Mouse (Mus musculus) kidney, embryonic 16.5 days (tissue): Measurements from ENCODE around the gene Olfr314. TPM values are rescaled to one million over a fixed set of nuclear protein-coding genes. Genes with fewer than 3 reads are reported as not detected.
"Not testable (repeated sequence)": the region's sequence is repeated elsewhere in the genome, so short reads cannot be mapped to it uniquely, and the experiment has no call there.

Experiments
- ATAC-seq: fragments of 200-750 bp; cut with Nextera tagmentation; 2 replicates; pipeline ENCODE4 v1.8.0; 2017; ENCODE audit warnings: moderate TSS enrichment; ENCODE audit not compliant: low FRiP score, low TSS enrichment
- H3K27ac ChIP-seq: fragments of 300-500 bp; sonication (generic); 2 replicates; pipeline ENCODE4 v1.5.1; 2014; ENCODE audit warnings: low read length
- H3K27me3 ChIP-seq: fragments of 300-500 bp; sonication (generic); 2 replicates; pipeline ENCODE4 v1.6.1; 2014; ENCODE audit warnings: low read length, control low read depth, mixed read lengths; ENCODE audit not compliant: insufficient read depth
- H3K36me3 ChIP-seq: fragments of 300-500 bp; sonication (generic); 2 replicates; pipeline ENCODE4 v1.6.1; 2014; ENCODE audit warnings: low read length, control low read depth, mixed read lengths; ENCODE audit not compliant: insufficient read depth
- H3K4me1 ChIP-seq: fragments of 300-500 bp; sonication (generic); 2 replicates; pipeline ENCODE4 v1.6.1; 2014; ENCODE audit warnings: low read length, control low read depth, mixed read lengths; ENCODE audit not compliant: insufficient read depth
- H3K4me2 ChIP-seq: fragments of 300-500 bp; sonication (generic); replicated peaks from 2 replicates; pipeline ENCODE4 v1.6.1; 2014; ENCODE audit warnings: low read depth, low read length
- H3K4me3 ChIP-seq: fragments of 300-500 bp; sonication (generic); 2 replicates; pipeline ENCODE4 v1.5.1; 2014; ENCODE audit warnings: mild to moderate bottlenecking, low read length
- H3K9ac ChIP-seq: fragments of 300-500 bp; sonication (generic); replicated peaks from 2 replicates; pipeline ENCODE4 v1.6.1; 2014; ENCODE audit warnings: low read length
- H3K9me3 ChIP-seq: fragments of 300-500 bp; sonication (generic); 2 replicates; pipeline ENCODE4 v1.6.1; 2016; ENCODE audit warnings: low read length, control low read depth
- WGBS: fragments of 180-500 bp; shearing (Covaris S2); extraction: QIAGEN DNeasy Blood & Tissue Kit; methylation state at CpG from one replicate; pipeline ENCODE4 v1.1.7; 2014; 5-methylcytosine and 5-hydroxymethylcytosine counted together
- polyA plus RNA-seq: library from polyadenylated mRNA; unstranded; fragments of >200 nt; fragmentation: Nextera tagmentation; extraction: Ambion mirVana; gene quantifications from 2 replicates; pipeline ENCODE4 v1.2.1, GENCODE M21; 2015

The Olfr314 gene
- polyA plus RNA-seq, 1 experiment from 2014 or later, result not detected

DNA sequence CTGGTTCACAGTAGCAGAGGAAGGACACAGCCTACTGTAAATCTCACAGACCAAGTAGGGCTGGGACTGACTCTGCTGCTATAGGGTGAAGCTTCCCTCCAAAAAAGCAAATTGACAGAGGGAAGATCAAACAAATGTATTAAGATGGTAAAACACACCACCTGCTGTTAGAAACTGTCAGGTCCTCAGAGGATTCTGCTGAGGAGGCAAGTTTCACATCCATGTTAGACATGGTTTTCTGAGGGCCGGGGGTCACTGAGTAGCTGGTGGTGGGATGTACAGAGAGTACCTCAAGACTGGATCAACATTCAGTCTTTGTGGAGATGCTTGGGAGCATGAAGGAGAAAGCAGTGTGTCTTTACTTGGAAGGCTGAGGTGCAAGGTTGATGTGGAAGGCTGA, 32.9 kb downstream of the Olfr314 start:
- Histone ChIP-seq H3K9me3 (no peaks in the 10 kb centered on the region), H3K36me3 (no peaks in the 10 kb centered on the region), H3K4me3 (no peak overlapping the region), H3K9ac (no peak overlapping the region), H3K4me1 (no peaks in the 10 kb centered on the region), H3K27ac (no peak overlapping the region), H3K27me3 (no peaks in the 10 kb centered on the region), H3K4me2 (no peak overlapping the region)
- no peak for ATAC-seq
- WGBS, result 79% methylated on average over 1 of the region's 1 CpGs

GRCm38 (mm10) chr11:58828937-58829336, 46.2 kb downstream of the Olfr314 start, which contains the start of gene Olfr312:
Gene Olfr312, plus strand, starts transcription at chr11:58829237.
- not testable (repeated sequence) for H3K27ac ChIP-seq, H3K9me3 ChIP-seq, H3K4me3 ChIP-seq, H3K27me3 ChIP-seq, H3K36me3 ChIP-seq, H3K4me1 ChIP-seq, ATAC-seq, H3K4me2 ChIP-seq, H3K9ac ChIP-seq

DNA sequence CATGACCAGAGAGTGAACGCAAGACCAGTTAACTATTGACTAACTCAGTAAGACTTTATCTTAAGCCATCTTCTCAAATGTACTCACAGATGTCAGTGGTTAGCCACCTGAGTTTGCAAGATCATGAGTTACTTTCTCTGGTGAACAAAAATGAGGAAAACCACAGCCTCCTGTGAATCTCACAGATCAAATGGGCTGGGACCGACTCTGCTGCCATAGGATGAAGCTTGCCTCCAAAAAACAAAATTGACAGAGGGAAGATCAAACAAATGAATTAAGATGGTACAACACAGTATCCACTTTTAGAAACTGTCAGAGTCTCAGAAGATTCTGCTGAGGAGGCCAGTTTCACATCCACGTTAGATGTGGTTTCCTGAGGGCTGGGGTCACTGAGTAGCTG, 47.0 kb downstream of the Olfr314 start:
- no peak overlapping the region for H3K4me3 ChIP-seq
- H3K4me1 ChIP-seq, result no peaks in the 10 kb centered on the region
- no peaks in the 10 kb centered on the region for H3K36me3 ChIP-seq
- H3K9ac ChIP-seq, result no peak overlapping the region
- H3K27me3 ChIP-seq, result no peaks in the 10 kb centered on the region
- WGBS, result 81% methylated on average over 3 of the region's 3 CpGs
- no peak overlapping the region for H3K27ac ChIP-seq
- H3K9me3 ChIP-seq, result no peaks in the 10 kb centered on the region
- no peak overlapping the region for H3K4me2 ChIP-seq
- ATAC-seq, result no peak

- 79% methylated on average over 3 of the region's 3 CpGs for WGBS
- not testable (repeated sequence) for H3K36me3 ChIP-seq, H3K4me2 ChIP-seq, H3K27ac ChIP-seq, H3K9me3 ChIP-seq, ATAC-seq, H3K4me1 ChIP-seq, H3K27me3 ChIP-seq, H3K9ac ChIP-seq, H3K4me3 ChIP-seq
Observed at GRCm38 (mm10) chr11:58832541-58832940, 49.8 kb downstream of the Olfr314 start.

Other genes starting within 250 kb of the Olfr314 start
- gene Olfr330, start 248.1 kb upstream of the Olfr314 start, polyA plus RNA-seq, result not detected in 2 replicates
- gene Olfr329-ps, start 236.5 kb upstream of the Olfr314 start, polyA plus RNA-seq, result not detected in 2 replicates
- gene Olfr328, start 227.3 kb upstream of the Olfr314 start, polyA plus RNA-seq, result 0.14 TPM in 1 of 2 replicates, not detected in the other
- gene Olfr224, start 212.4 kb upstream of the Olfr314 start, polyA plus RNA-seq, result not detected in 2 replicates
- not detected in 2 replicates for gene Olfr325, start 205.2 kb upstream of the Olfr314 start, polyA plus RNA-seq
- not detected in 2 replicates for gene Olfr324, start 187.8 kb upstream of the Olfr314 start, polyA plus RNA-seq
- not detected in 2 replicates for gene 2210407C18Rik, start 166.9 kb upstream of the Olfr314 start, polyA plus RNA-seq
- gene Olfr323, start 152.5 kb upstream of the Olfr314 start, polyA plus RNA-seq, result not detected in 2 replicates
- gene Trim58, start 142.5 kb upstream of the Olfr314 start, polyA plus RNA-seq, result 0.10 TPM in 1 of 2 replicates, not detected in the other
- 0.04 and 0.12 TPM in 2 replicates for gene Olfr322, start 124.2 kb upstream of the Olfr314 start, polyA plus RNA-seq
- 0.05 TPM in 1 of 2 replicates, not detected in the other for gene Olfr320, start 101.9 kb upstream of the Olfr314 start, polyA plus RNA-seq
- not detected in 2 replicates for gene Olfr319, start 83.8 kb upstream of the Olfr314 start, polyA plus RNA-seq
- not detected in 2 replicates for gene Olfr318, start 58.9 kb upstream of the Olfr314 start, polyA plus RNA-seq
- not detected in 2 replicates for gene Olfr317, start 43.7 kb upstream of the Olfr314 start, polyA plus RNA-seq
- not detected in 2 replicates for gene Olfr316, start 30.2 kb upstream of the Olfr314 start, polyA plus RNA-seq
- gene Olfr315, start 9.8 kb upstream of the Olfr314 start, polyA plus RNA-seq, result not detected in 2 replicates
- 0.31 and 0.85 TPM in 2 replicates for gene Fam183b, start 19.0 kb downstream of the Olfr314 start, polyA plus RNA-seq
- not detected in 2 replicates for gene Olfr313, start 32.0 kb downstream of the Olfr314 start, polyA plus RNA-seq
- not detected in 2 replicates for gene Olfr312, start 46.3 kb downstream of the Olfr314 start, polyA plus RNA-seq
- gene Olfr311, start 56.3 kb downstream of the Olfr314 start, polyA plus RNA-seq, result not detected in 2 replicates
- 10.2 and 10.6 TPM in 2 replicates for gene Gm12258, start 64.2 kb downstream of the Olfr314 start, polyA plus RNA-seq
- gene 2810021J22Rik, start 84.3 kb downstream of the Olfr314 start, polyA plus RNA-seq, result 9.1 and 9.4 TPM in 2 replicates
- 6.0 and 7.3 TPM in 2 replicates for gene Zfp39, start 121.3 kb downstream of the Olfr314 start, polyA plus RNA-seq
- gene Btnl10, start 135.0 kb downstream of the Olfr314 start, polyA plus RNA-seq, result 0.10 TPM in 1 of 2 replicates, not detected in the other
- gene Rnf187, start 156.0 kb downstream of the Olfr314 start, polyA plus RNA-seq, result 217 and 219 TPM in 2 replicates
- 93.4 and 93.5 TPM in 2 replicates for gene Hist3h2ba, start 166.0 kb downstream of the Olfr314 start, polyA plus RNA-seq
- 39.5 and 39.7 TPM in 2 replicates for gene Hist3h2a, start 171.7 kb downstream of the Olfr314 start, polyA plus RNA-seq
- 0.42 and 0.64 TPM in 2 replicates for gene Trim17, start 171.7 kb downstream of the Olfr314 start, polyA plus RNA-seq
- gene Trim11, start 195.1 kb downstream of the Olfr314 start, polyA plus RNA-seq, result 22.9 and 25.9 TPM in 2 replicates